Mouse (Mus musculus) c-Kit-positive CD71-positive TER-119-negative erythroid progenitor cells, embryonic 14.5 days (primary cell): Measurements from ENCODE around the gene Mospd3.
"Not testable (repeated sequence)": the region's sequence is repeated elsewhere in the genome, so short reads cannot be mapped to it uniquely, and the experiment has no call there.

Experiments
- DNase-seq: peaks from one replicate; pipeline ENCODE4 v3.0.0-alpha.2; 2013; ENCODE audit warnings: low read depth

The Mospd3 gene

GRCm38 (mm10) chr5:137615347-137615746 is 14.5 kb upstream of the Mospd3 start:
- DNase-seq = no peak

- not testable (repeated sequence) for DNase-seq
Measured at GRCm38 (mm10) chr5:137614921-137615320, 14.1 kb upstream of the Mospd3 start.

- DNase-seq = no peak
Measured at GRCm38 (mm10) chr5:137613550-137613949, 12.7 kb upstream of the Mospd3 start, which contains the start of gene Pcolce. Pcolce (minus strand) TSS chr5:137613784.

GRCm38 (mm10) chr5:137613076-137613475 is 12.2 kb upstream of the Mospd3 start:
- no peak for DNase-seq

GRCm38 (mm10) chr5:137611245-137611602 is 10.4 kb upstream of the Mospd3 start:
- DNase-seq = no peak

- no peak for DNase-seq
Measured at GRCm38 (mm10) chr5:137610548-137611244, 9.8 kb upstream of the Mospd3 start.

- no peak for DNase-seq
Measured at GRCm38 (mm10) chr5:137610056-137610455, 9.2 kb upstream of the Mospd3 start.

- DNase-seq = no peak
Measured at GRCm38 (mm10) chr5:137609292-137609691, 8.4 kb upstream of the Mospd3 start.

GRCm38 (mm10) chr5:137608654-137609190 is 7.9 kb upstream of the Mospd3 start:
- DNase-seq = no peak

GRCm38 (mm10) chr5:137607860-137608653 is 7.2 kb upstream of the Mospd3 start:
- no peak for DNase-seq

- DNase-seq = peak; percentile 38
Measured at GRCm38 (mm10) chr5:137601365-137601729, 489 bp upstream of the Mospd3 start.

- DNase-seq = no peak
Measured at GRCm38 (mm10) chr5:137600281-137600618, 608 bp downstream of the Mospd3 start.

- no peak for DNase-seq
Measured at GRCm38 (mm10) chr5:137599600-137599999, 1.3 kb downstream of the Mospd3 start.

GRCm38 (mm10) chr5:137598100-137598826 is 2.6 kb downstream of the Mospd3 start:
- no peak for DNase-seq

GRCm38 (mm10) chr5:137597625-137598024 is 3.2 kb downstream of the Mospd3 start:
- no peak for DNase-seq

- DNase-seq = no peak
Measured at GRCm38 (mm10) chr5:137596601-137597261, 4.1 kb downstream of the Mospd3 start.

GRCm38 (mm10) chr5:137595921-137596320 is 4.9 kb downstream of the Mospd3 start:
- no peak for DNase-seq

- DNase-seq = no peak
Measured at GRCm38 (mm10) chr5:137590507-137590906, 10.4 kb downstream of the Mospd3 start.

- peak; percentile 46 for DNase-seq
Measured at GRCm38 (mm10) chr5:137584976-137585375, 15.9 kb downstream of the Mospd3 start.

GRCm38 (mm10) chr5:137583670-137584169 is 17.1 kb downstream of the Mospd3 start:
- DNase-seq = no peak

GRCm38 (mm10) chr5:137582702-137583101 is 18.2 kb downstream of the Mospd3 start:
- DNase-seq = no peak

GRCm38 (mm10) chr5:137580246-137580645 is 20.6 kb downstream of the Mospd3 start:
- DNase-seq = no peak
